Comparison of ENCODE assay signal across 9 mouse cellular contexts in the genomic region with DNA sequence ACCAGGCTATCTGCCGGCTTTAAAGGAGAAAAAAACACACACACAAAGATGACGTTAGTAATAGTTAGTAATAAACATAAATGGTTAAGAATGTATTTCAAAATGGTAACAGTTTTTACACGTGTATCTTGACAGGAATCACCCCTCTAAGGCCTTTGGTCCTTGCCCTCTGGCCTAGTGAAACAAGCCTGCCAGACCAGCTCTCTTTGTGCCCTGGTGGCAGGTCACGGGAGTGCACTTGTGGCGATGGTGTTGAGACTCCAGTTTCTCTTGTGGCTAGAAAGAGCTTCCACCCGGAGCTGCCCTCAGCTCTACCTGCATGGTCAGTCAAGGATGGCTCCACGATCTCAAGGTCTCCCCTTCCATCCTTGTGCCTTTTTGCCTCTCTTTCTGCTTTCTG.
DNase-seq lines count a peak whose midpoint lies in the region; ATAC-seq and TF ChIP-seq lines count a peak whose summit lies in the region.
"Had no signal": no experiment of that assay in that cellular context is flagged by ENCODE, and none has a peak within 500 bp of the region (broad histone marks: within the 10 kb centered on the region; RNA-seq: fewer than 3 reads in every experiment).

No protein-coding gene starts in this region.

- no peak for ATAC-seq in lung, embryonic 14.5 days (ENCODE audit: insufficient read depth)

- no peaks in the 10 kb centered on the region for H3K36me3 ChIP-seq in lung, embryonic 14.5 days (ENCODE audit: insufficient read depth)

- no peak overlapping the region for H3K4me3 ChIP-seq in lung, embryonic 14.5 days (ENCODE audit: low read depth, low read length)

- no peak overlapping the region for H3K4me2 ChIP-seq in lung, embryonic 14.5 days

- no peak overlapping the region for H3K27ac ChIP-seq in lung, embryonic 14.5 days (ENCODE audit: low read depth)

- H3K27me3 ChIP-seq in lung, embryonic 14.5 days (ENCODE audit: insufficient read depth, low read length) = no peaks in the 10 kb centered on the region

- 67% methylated on average over 7 of the region's 7 CpGs for WGBS in lung, embryonic 14.5 days

- no peak overlapping the region for H3K9ac ChIP-seq in lung, embryonic 14.5 days

- peaks cover 4% of the 10 kb centered on the region for H3K4me1 ChIP-seq in lung, embryonic 14.5 days (ENCODE audit: insufficient read depth)

- H3K9me3 ChIP-seq in lung, embryonic 14.5 days (ENCODE audit: low read depth, low read length) = no peaks in the 10 kb centered on the region

- TF ChIP-seq CTCF in lung, embryonic 14.5 days (IDR thresholded peaks at IDR 0.05; ENCODE audit: low read depth) = peak; percentile 50

- peak; percentile 31 to 66 for DNase-seq in cerebellum, postnatal 14 days
- no peak for DNase-seq in cerebellum, adult 11 months
- no peak for DNase-seq in lung, embryonic 14.5 days
- no peak for DNase-seq in lung, adult 18-20 months
- peak; percentile 51 for DNase-seq in embryo, embryonic 11 days
- peak; percentile 37 for DNase-seq in retina, postnatal 1 day
- no peak for DNase-seq in layer of hippocampus, adult 8-10 months (ENCODE audit: low spot score in 2 of 2)
- DNase-seq in cerebellum, adult 11-12 months = no peak
- DNase-seq: left cerebral cortex, postnatal 4 days had no signal

Comparison
In these comparisons a context has a peak if more than half of its experiments do, and no peak if none do; other contexts are left out.
1. DNase-seq: peak in cerebellum, postnatal 14 days (2 of 2), embryo, embryonic 11 days (single experiment) and retina, postnatal 1 day (single experiment); none in cerebellum, adult 11 months (single experiment), lung, embryonic 14.5 days (single experiment), lung, adult 18-20 months (0 of 2), layer of hippocampus, adult 8-10 months (0 of 2) and cerebellum, adult 11-12 months (single experiment).